Mouse (Mus musculus) R1 (cell line): ENCODE measurements at regions not wholly inside any gene's neighbourhood (a gene's known extent, or its start where the extent isn't known, plus 50 kb on each side); places are given as distances from the start of the nearest gene placed in this dataset.
A peak's percentile ranks its signal among the peaks of the same experiment; 100 is the strongest.

Experiments
- DNase-seq: peaks from one replicate; pipeline ENCODE4 v3.0.0-alpha.2; 2018; ENCODE audit warnings: low read depth, low spot score

DNA sequence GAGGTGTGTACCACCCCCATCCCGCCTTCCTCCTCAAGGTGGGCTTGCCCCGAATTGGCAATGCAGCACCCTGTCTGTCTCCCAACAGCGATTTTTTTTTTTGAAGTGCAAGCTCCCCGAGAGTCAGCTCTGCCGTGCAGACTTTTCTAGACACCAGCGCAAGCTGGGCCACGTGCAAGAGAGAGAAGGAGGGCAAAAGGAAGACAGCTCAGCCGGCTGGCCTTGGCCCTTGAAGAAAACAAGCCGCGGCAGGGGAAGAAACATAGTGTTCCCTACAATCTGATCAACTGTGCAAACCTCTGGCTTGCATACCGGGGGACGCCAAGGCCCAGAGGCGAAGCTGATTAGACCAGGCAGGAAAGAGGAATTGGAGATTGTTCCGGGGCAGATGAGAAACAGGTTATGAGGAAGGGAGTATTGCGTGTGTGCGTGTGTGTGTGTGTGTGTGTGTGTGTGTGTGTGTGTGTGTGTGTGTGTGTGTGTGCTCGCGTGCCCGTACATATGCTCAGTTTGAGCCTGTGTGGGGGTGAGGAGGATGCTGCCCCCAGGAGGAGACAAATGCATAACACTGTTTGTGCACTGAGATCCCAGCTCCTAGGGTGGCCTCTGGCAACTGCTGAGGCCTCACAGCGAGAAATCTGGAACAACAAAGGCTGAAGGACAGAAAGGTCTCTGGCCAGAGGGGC, 83.2 kb upstream of the Zfp648 start:
- peak; percentile 74 for DNase-seq

DNA sequence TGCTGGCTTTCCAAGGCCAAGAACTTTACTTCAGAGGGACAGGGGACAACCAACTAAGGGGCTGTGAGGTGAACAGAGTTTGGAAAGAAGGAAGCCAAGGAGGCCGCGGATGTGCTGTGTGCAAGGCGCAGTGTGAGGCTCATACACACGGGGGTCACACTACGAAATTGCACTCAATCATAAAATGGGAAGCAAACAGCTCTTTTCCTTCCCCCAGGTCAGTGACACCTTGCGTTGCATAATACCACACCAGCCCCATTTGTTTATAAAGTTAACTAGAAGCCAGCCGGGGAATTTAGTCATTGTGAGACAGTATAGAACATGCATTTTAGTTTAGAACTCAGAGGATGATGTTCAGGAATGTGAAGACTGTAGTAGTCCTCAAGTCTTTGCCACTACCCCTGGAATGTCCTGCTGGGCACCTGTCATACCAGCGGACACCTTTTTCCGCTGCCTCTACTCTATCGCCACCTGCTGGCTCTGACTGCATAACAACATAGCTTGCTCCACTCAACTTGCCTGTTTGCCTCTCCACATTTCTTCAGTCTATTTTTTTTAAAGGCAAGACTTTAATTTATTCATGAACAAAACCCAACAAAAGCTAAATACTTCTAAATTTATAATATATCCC, 82.5 kb upstream of the Zfp648 start:
- peak; percentile 82 for DNase-seq

DNA sequence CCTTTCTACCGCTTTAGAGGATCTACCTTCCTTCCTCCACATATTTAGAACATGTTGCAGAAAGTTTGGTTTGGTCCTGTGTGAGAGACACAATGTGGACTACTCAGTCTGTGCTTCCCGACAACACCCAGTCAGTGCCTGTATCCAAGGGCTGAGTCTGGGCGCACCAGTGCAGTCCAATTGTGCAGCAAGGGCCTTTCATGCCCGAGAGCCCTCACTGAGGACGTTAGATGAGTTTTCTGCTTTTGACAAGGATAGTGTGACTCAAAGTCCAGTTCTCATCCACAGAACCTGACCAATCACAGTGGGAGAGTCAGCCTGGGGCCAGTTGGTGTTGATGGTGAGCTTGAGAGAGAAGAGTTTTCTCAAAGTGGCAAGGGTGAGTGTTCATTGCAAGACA, 81.4 kb upstream of the Zfp648 start:
- DNase-seq: no peak

DNA sequence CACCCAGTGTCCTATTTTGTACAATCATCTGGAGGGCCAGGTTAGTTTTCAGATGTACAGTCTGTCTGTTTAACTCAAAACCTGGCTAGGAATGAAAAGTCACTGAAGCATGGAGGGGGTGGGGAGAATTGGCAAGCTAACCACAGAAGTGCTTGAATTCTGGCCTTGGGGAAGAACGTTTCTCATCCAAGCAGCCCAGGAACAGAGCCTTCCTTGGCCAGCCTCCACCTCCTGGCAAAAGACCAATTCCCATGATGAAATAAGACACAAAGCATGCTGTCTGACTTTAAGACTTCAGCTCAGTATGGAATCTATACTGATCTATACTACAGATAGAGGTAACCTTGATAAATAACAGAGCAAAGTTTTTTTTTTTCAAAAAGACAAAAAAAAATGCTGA, 80.3 kb upstream of the Zfp648 start:
- DNase-seq: no peak

DNA sequence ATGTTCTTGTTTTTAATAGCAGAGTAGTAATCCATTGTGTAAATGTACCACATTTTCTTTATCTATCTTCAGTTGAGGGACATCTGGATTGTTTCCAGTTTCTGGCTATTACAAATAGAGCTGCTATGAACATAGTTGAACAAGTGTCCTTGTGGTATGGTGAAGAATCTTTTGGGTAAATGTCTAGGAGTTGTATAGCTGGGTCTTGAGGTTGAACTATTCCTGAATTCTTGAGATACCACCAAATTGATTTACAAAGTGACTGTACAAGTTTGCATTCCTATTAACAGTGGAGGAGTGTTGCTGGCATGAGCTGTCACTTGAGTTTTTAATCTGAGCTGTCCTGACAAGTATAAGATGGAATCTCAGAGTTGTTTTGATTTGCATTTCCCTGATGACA, 76.0 kb upstream of the Zfp648 start:
- DNase-seq: no peak

DNA sequence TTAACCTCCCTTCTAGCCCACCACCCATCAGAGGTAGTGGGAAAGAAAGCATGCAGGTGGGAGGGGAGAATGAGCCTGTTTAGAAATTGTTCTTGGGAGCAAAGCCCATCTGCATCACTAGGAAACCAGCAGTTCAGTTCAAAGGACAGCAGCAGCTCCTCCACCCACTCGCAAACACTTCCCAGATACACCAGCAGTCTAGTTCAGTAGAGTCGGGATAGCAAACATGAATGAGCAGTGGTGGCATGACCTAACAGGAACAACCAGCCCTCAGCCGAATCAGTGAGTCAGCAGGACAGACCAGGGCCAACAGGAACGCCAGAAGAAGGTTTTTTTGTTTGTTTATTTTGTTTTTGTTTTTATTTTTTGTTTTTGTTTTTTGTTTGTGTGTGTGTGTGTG, 74.5 kb upstream of the Zfp648 start:
- no peak for DNase-seq

DNA sequence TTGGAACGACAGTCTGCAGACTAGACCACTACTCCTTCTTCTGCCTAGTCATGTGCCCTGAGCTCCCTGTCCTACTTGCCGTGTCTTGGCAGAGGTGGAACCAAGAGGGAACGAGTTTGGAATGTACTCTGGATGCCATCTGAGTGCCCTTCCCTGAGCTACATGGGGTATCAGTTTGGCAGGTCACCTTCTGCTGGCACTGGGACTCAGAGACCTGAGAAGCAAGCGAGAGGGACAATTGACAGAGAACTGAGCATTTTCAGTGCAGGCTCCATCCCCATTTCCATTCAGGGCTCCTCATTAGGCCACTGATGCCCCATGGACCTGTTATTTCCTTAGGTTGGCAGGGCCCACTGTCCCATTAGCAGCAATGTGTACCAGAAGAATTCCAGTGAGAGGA, 61.5 kb upstream of the Zfp648 start:
- no peak for DNase-seq

DNA sequence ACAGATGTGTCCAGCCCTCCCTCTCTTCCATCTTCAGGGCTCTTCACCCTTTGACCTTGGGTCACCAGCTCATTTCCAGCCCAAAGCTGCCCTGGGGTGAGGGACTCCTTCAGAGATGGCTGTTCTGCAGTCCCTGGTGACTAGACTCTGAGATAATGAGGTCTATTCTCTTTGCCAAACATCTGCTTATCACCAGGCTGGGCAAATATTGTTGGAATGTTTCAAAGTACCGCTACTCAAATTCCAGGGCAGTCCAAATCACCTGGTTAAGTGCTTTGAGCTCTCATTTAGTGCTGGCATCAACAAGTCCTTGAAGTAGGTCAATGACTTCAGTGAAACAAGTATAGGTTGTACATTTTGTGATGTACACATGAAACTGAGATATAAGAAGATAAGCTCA, 57.3 kb upstream of the Zfp648 start:
- DNase-seq: no peak

DNA sequence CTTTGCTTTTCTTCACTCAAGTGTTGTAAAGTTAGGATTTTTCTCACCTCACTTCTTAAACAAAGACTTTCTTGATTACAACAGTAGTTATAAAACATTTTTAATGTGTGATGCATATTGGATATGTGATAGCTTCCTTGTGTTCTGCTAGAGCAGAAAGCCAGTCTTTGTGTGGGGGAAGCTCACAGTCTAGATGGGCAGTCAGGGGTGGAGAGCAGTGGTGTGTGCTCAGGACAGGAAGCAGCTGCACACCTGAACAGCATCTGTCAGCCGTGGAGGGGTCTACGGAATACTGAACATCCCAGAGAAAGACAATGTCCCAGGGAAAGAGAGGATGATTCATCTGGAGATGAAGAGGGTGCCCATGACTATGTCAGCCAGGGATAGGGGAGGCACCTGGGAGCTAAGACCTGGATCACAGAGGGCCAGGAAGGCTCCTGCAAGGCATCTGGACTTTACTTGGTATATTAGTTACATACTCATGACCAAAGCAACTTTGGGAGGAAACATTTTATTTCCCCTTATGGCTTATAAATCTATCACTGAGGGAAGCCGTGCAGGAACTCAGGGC, 53.9 kb upstream of the Zfp648 start:
- no peak for DNase-seq

DNA sequence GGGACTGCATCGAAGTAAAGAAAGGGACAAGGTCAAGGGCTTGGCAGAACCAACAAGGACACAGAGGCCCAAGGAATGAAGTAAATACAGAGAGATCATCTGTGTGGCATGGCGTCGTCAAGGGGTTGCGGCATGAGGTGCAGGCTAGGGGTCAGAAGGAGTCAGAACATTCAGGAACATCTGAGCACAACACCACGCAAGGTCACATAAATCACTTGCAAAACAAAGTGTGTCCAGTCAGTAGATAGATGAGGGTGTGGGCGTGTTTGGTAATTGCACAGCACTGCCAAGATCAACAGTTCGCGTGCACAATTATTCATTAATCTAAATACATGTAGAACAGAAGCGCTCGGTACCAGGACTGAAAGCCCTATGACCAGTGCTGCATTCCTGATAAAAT, 52.0 kb upstream of the Zfp648 start:
- DNase-seq: no peak

DNA sequence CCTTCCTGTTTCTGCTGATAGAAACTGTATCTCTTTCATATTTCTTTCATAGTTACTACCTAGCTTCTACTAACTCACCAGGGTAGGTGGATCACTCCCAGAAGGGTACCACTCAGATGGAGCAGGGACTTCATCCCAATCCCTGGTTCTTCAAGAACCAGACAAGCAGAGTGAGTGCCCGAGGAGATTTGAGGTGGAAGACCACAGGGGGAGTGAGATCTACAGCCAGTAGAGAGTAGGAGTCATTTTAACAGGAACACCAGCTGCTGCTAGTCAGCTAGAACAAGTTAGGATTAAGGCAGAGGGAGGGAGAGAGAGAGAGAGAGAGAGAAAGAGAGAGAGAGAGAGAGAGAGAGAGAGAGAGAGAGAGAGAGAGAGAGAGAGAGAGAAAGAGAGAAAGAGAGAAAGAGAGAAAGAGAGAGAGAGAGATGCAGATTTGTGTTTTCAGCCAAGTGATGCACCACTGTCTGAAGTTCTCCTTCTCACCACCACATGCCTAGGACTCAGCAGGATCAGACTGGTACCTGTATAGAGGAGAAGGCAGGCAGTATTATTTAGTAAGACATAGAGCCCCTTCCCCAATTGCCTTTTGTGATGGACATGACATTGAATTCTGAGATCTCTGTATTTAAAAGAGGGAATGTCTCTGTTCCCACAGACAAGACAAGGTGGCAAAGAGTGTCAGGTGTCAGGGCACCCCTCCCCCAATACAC, 51.4 kb upstream of the Zfp648 start:
- DNase-seq: no peak

DNA sequence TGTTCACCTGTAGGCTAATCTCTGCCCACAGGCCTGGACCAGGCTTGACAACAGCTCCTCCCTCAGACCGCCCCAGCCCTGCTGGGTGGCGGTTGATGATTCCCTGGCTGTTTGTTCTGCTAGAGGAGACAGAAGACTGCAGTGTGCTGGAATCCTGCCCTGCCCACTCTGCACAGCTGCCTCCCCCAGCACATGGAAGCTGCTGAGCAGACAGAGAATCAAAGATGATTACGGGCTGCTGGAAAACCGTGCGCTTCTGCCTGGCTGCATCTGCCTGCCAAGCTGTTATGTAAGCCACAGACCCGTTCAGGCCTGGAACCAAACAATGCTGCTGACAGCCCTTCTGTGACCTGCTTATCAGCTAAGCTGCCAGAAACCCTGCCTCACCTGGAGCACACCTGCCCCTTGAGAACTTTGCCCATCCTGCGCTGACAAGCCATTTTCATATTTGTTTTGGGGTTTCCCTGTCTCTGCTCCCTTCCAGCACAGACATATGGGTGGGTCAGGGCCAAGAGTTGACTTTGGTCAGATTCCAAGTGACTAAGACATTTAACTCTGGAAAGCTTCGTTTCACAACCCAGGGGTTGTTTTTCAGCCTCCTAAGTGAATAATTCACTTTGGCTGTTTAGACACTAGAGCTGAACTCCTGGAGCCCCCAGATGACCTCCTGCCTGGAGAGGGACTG, 50.7 kb upstream of the Zfp648 start:
- DNase-seq: peak; percentile 32
